Comparison of ENCODE assay signal across 10 mouse cellular contexts in genomic region chr8:46844371-46844973, GRCm38 (mm10).
DNase-seq lines count a peak whose midpoint lies in the region; ATAC-seq lines count a peak whose summit lies in the region.
"Had no signal": no experiment of that assay in that cellular context is flagged by ENCODE, and none has a peak within 500 bp of the region (broad histone marks: within the 10 kb centered on the region; RNA-seq: fewer than 3 reads in every experiment).

No protein-coding gene starts in this region.

- H3K4me2 ChIP-seq in kidney, embryonic 14.5 days (replicated peaks; ENCODE audit: low read depth, low read length), result no peak overlapping the region
- H3K4me2 ChIP-seq: embryonic facial prominence, embryonic 13.5 days; limb, embryonic 13.5 days had no signal

- H3K27ac ChIP-seq in kidney, embryonic 14.5 days (ENCODE audit: low read depth, low read length), result peak overlapping the region; percentile 34
- H3K27ac ChIP-seq: embryonic facial prominence, embryonic 13.5 days; limb, embryonic 13.5 days had no signal

- no peak overlapping the region for H3K9ac ChIP-seq in kidney, embryonic 14.5 days (ENCODE audit: low read depth, low read length)
- H3K9ac ChIP-seq: embryonic facial prominence, embryonic 13.5 days; limb, embryonic 13.5 days had no signal

- H3K36me3 ChIP-seq in kidney, embryonic 14.5 days (ENCODE audit: control insufficient read depth, insufficient read depth, low read length), result peaks cover 7% of the 10 kb centered on the region; the same call in 1 of the 2 replicates
- H3K36me3 ChIP-seq in megakaryocyte, embryonic 14.5 days (replicated peaks; ENCODE audit: low read length), result peaks cover 93% of the 10 kb centered on the region

- peaks cover 7% of the 10 kb centered on the region; the same call in 1 of the 2 replicates for H3K4me1 ChIP-seq in kidney, embryonic 14.5 days (ENCODE audit: control insufficient read depth, insufficient read depth, low read length)
- H3K4me1 ChIP-seq in megakaryocyte, embryonic 14.5 days, result peaks cover 88% of the 10 kb centered on the region

- H3K9me3 ChIP-seq in kidney, embryonic 14.5 days (ENCODE audit: control insufficient read depth, low read length), result no peaks in the 10 kb centered on the region
- H3K9me3 ChIP-seq in megakaryocyte, embryonic 14.5 days, result no peaks in the 10 kb centered on the region
- H3K9me3 ChIP-seq: embryonic facial prominence, embryonic 13.5 days; limb, embryonic 13.5 days had no signal

- H3K27me3 ChIP-seq in kidney, embryonic 14.5 days (ENCODE audit: control insufficient read depth, insufficient read depth, low read length), result no peaks in the 10 kb centered on the region
- H3K27me3 ChIP-seq in megakaryocyte, embryonic 14.5 days (replicated peaks), result no peaks in the 10 kb centered on the region
- H3K27me3 ChIP-seq: embryonic facial prominence, embryonic 13.5 days; limb, embryonic 13.5 days had no signal

- intact Hi-C loops in heart, postnatal 10 days (cut with DNase I), result no loop called here

- DNase-seq in kidney, postnatal 14 days, result no peak
- peak; percentile 72 for DNase-seq in T-cell, adult 2 months (ENCODE audit: low spot score)
- peak; percentile 20 for DNase-seq in heart, postnatal 10 days
- DNase-seq in urinary bladder, adult 2 months (ENCODE audit: low spot score), result no peak
- no peak for DNase-seq in left cerebral cortex, adult 8-10 months (ENCODE audit: low spot score in 2 of 2)
- DNase-seq in right cerebral cortex, adult 2 months (ENCODE audit: low spot score in 2 of 2), result no peak

- H3K4me3 ChIP-seq in kidney, embryonic 14.5 days (ENCODE audit: low read length), result no peak overlapping the region
- H3K4me3 ChIP-seq in megakaryocyte, embryonic 14.5 days (replicated peaks), result peak overlapping the region; percentile 87
- H3K4me3 ChIP-seq: embryonic facial prominence, embryonic 13.5 days; limb, embryonic 13.5 days had no signal

- 70% methylated on average over 3 of the region's 3 CpGs for WGBS in kidney, embryonic 14.5 days

- no peak for ATAC-seq in kidney, embryonic 14.5 days (ENCODE audit: low FRiP score, low TSS enrichment)

Comparison
In these comparisons a context has a peak if more than half of its experiments do, and no peak if none do; other contexts are left out.
1. DNase-seq: peak in T-cell, adult 2 months (single experiment) and heart, postnatal 10 days (2 of 2); none in kidney, postnatal 14 days (single experiment), urinary bladder, adult 2 months (single experiment), left cerebral cortex, adult 8-10 months (0 of 2) and right cerebral cortex, adult 2 months (0 of 2).